Mouse (Mus musculus) embryo, embryonic 10 days (tissue): Measurements from ENCODE around the gene Il2rb.

ENCODE experiments used
- DNase-seq: peaks from one replicate; pipeline ENCODE4 v3.0.0-alpha.2; 2015; ENCODE audit warnings: low spot score

Gene Il2rb

GRCm38 (mm10) chr15:78481448-78482000 is 13.5 kb downstream of the Il2rb start:
- DNase-seq = peak; percentile 13

GRCm38 (mm10) chr15:78480991-78481390 is 14.1 kb downstream of the Il2rb start:
- DNase-seq = no peak

- DNase-seq = no peak
Measured at GRCm38 (mm10) chr15:78480111-78480510, 15.0 kb downstream of the Il2rb start.

GRCm38 (mm10) chr15:78479470-78479869 is 15.6 kb downstream of the Il2rb start:
- DNase-seq = no peak

GRCm38 (mm10) chr15:78478073-78478472 is 17.0 kb downstream of the Il2rb start:
- DNase-seq = no peak

- DNase-seq = no peak
Measured at GRCm38 (mm10) chr15:78476878-78477277, 18.2 kb downstream of the Il2rb start.

- DNase-seq = no peak
Measured at GRCm38 (mm10) chr15:78475604-78476031, 19.5 kb downstream of the Il2rb start.

- no peak for DNase-seq
Measured at GRCm38 (mm10) chr15:78473442-78473841, 21.6 kb downstream of the Il2rb start.

- DNase-seq = peak; percentile 33
Measured at GRCm38 (mm10) chr15:78471902-78472301, 23.2 kb downstream of the Il2rb start.

GRCm38 (mm10) chr15:78470495-78471276 is 24.4 kb downstream of the Il2rb start:
- DNase-seq = no peak

- no peak for DNase-seq
Measured at GRCm38 (mm10) chr15:78468379-78468937, 26.6 kb downstream of the Il2rb start, which contains the start of gene Tmprss6. Tmprss6 (minus strand) TSS chr15:78468634.

GRCm38 (mm10) chr15:78467570-78467969 is 27.5 kb downstream of the Il2rb start:
- no peak for DNase-seq

GRCm38 (mm10) chr15:78466809-78467208 is 28.3 kb downstream of the Il2rb start:
- peak; percentile 35 for DNase-seq

GRCm38 (mm10) chr15:78462981-78463380 is 32.1 kb downstream of the Il2rb start:
- no peak for DNase-seq

GRCm38 (mm10) chr15:78457193-78457592 is 37.9 kb downstream of the Il2rb start:
- no peak for DNase-seq

- no peak for DNase-seq
Measured at GRCm38 (mm10) chr15:78456051-78456450, 39.0 kb downstream of the Il2rb start.

- DNase-seq = no peak
Measured at GRCm38 (mm10) chr15:78455168-78455567, 39.9 kb downstream of the Il2rb start.

- no peak for DNase-seq
Measured at GRCm38 (mm10) chr15:78452929-78453328, 42.1 kb downstream of the Il2rb start.

- no peak for DNase-seq
Measured at GRCm38 (mm10) chr15:78451201-78451600, 43.9 kb downstream of the Il2rb start.

GRCm38 (mm10) chr15:78450419-78450768 is 44.7 kb downstream of the Il2rb start:
- no peak for DNase-seq

GRCm38 (mm10) chr15:78449694-78450418 is 45.2 kb downstream of the Il2rb start:
- DNase-seq = peak; percentile 49

GRCm38 (mm10) chr15:78449131-78449530 is 45.9 kb downstream of the Il2rb start:
- peak; percentile 37 for DNase-seq
